8 mouse cellular contexts compared by ENCODE assay signal in genomic region chr5:73340723-73341235, GRCm38 (mm10). TPM values are rescaled to one million over a fixed set of nuclear protein-coding genes. Genes with fewer than 3 reads are reported as not detected.
DNase-seq lines count a peak whose midpoint lies in the region; ATAC-seq lines count a peak whose summit lies in the region.

Gene Ociad2 (minus strand): TSS chr5:73341028.

- ATAC-seq in kidney, embryonic 15.5 days (replicated peaks; ENCODE audit: low FRiP score), result no peak
- no peak for ATAC-seq in midbrain, embryonic 13.5 days
- no peak for ATAC-seq in liver, embryonic 11.5 days (replicated peaks; ENCODE audit: low FRiP score)

- no peak for DNase-seq in kidney, postnatal 25 days
- no peak for DNase-seq in adrenal gland, postnatal 4 days (ENCODE audit: low spot score in 2 of 2)
- no peak for DNase-seq in gonadal fat pad, adult 2 months (ENCODE audit: low read depth)
- no peak for DNase-seq in liver, embryonic 11.5 days (ENCODE audit: low spot score)
- DNase-seq in lung, postnatal 14 days, result no peak
- DNase-seq in cerebellum, adult 8-10 months, result no peak

- no peak within 1 kb of the TSS for H3K9ac ChIP-seq in kidney, embryonic 15.5 days
- no peak within 1 kb of the TSS for H3K9ac ChIP-seq in midbrain, embryonic 13.5 days (replicated peaks)
- no peak within 1 kb of the TSS for H3K9ac ChIP-seq in liver, embryonic 11.5 days (ENCODE audit: low read depth, low read length)

- no peak within 1 kb of the TSS for H3K4me2 ChIP-seq in kidney, embryonic 15.5 days
- H3K4me2 ChIP-seq in midbrain, embryonic 13.5 days (replicated peaks), result no peak within 1 kb of the TSS
- H3K4me2 ChIP-seq in liver, embryonic 11.5 days, result no peak within 1 kb of the TSS

- no peak within 1 kb of the TSS for H3K4me3 ChIP-seq in kidney, embryonic 15.5 days (replicated peaks)
- no peak within 1 kb of the TSS for H3K4me3 ChIP-seq in midbrain, embryonic 13.5 days (replicated peaks)
- no peak within 1 kb of the TSS for H3K4me3 ChIP-seq in liver, embryonic 11.5 days (ENCODE audit: low read depth, low read length)

- no peaks in the 10 kb centered on the region for H3K9me3 ChIP-seq in kidney, embryonic 15.5 days (replicated peaks)
- no peaks in the 10 kb centered on the region for H3K9me3 ChIP-seq in midbrain, embryonic 13.5 days
- no peaks in the 10 kb centered on the region for H3K9me3 ChIP-seq in liver, embryonic 11.5 days (ENCODE audit: control insufficient read depth, low read length)

- 85% methylated on average over 8 of the region's 8 CpGs for WGBS in kidney, embryonic 15.5 days
- 76% methylated on average over 8 of the region's 8 CpGs for WGBS in midbrain, embryonic 13.5 days
- WGBS in liver, embryonic 11.5 days, result 79% methylated on average over 8 of the region's 8 CpGs

- peaks cover 15% of the 10 kb centered on the region; the same call in 1 of the 2 replicates for H3K27me3 ChIP-seq in kidney, embryonic 15.5 days
- H3K27me3 ChIP-seq in midbrain, embryonic 13.5 days, result no peaks in the 10 kb centered on the region
- H3K27me3 ChIP-seq in liver, embryonic 11.5 days (replicated peaks; ENCODE audit: control insufficient read depth, insufficient read depth, low read length), result no peaks in the 10 kb centered on the region; the same call in 1 of the 2 replicates

- H3K27ac ChIP-seq in kidney, embryonic 15.5 days, result no peak within 1 kb of the TSS
- no peak within 1 kb of the TSS for H3K27ac ChIP-seq in midbrain, embryonic 13.5 days
- no peak within 1 kb of the TSS for H3K27ac ChIP-seq in liver, embryonic 11.5 days (ENCODE audit: low read depth, low read length)

- H3K36me3 ChIP-seq in kidney, embryonic 15.5 days, result no peaks in the 10 kb centered on the region
- no peaks in the 10 kb centered on the region for H3K36me3 ChIP-seq in midbrain, embryonic 13.5 days
- no peaks in the 10 kb centered on the region for H3K36me3 ChIP-seq in liver, embryonic 11.5 days (ENCODE audit: control insufficient read depth, insufficient read depth, low read length)

- H3K4me1 ChIP-seq in kidney, embryonic 15.5 days, result peaks cover 12% of the 10 kb centered on the region
- H3K4me1 ChIP-seq in midbrain, embryonic 13.5 days (replicated peaks), result peaks cover 30% of the 10 kb centered on the region
- H3K4me1 ChIP-seq in liver, embryonic 11.5 days (replicated peaks; ENCODE audit: control insufficient read depth, insufficient read depth, low read length), result 0 out of 2 replicates have a peak, but pooled peaks cover 2% of the 10 kb centered on the region

RNA-seq across cellular contexts. Expression of gene Ociad2, which starts in this region (rescaled TPM):
- polyA plus RNA-seq in kidney, embryonic 15.5 days (2015; fragmentation: Nextera tagmentation; extraction: Ambion mirVana), result 11.4 and 12.4 TPM in 2 replicates
- total RNA-seq in adrenal gland, postnatal 4 days (2021), result 10 to 100 TPM; 11.4 to 11.7 TPM
- polyA plus RNA-seq in gonadal fat pad, adult 2 months (2012; rRNA removed), result 10.5 and 17.1 TPM in 2 replicates
- polyA plus RNA-seq in midbrain, embryonic 13.5 days (2015; fragmentation: Nextera tagmentation; extraction: Ambion mirVana), result 22.8 and 24.5 TPM in 2 replicates
- polyA plus RNA-seq in liver, embryonic 11.5 days (2014; fragmentation: Nextera tagmentation; extraction: Ambion mirVana), result 5.1 and 7.0 TPM in 2 replicates
